Mouse (Mus musculus): ENCODE measurements around the gene Asb4. TPM values are rescaled to one million over a fixed set of nuclear protein-coding genes. Genes with fewer than 3 reads are reported as not detected.
A peak's percentile ranks its signal among the peaks of the same experiment; 100 is the strongest.

Gene Asb4
- total RNA-seq, 2 experiments from 2014 or later = 0.41 to 0.86 TPM

- no peak for DNase-seq (ENCODE audit: low spot score in 2 of 2)
Observed at GRCm38 (mm10) chr6:5390952-5391351, 7.8 kb downstream of the Asb4 start.

- no peak for DNase-seq (ENCODE audit: low spot score in 2 of 2)
Observed at GRCm38 (mm10) chr6:5394971-5395370, 11.8 kb downstream of the Asb4 start.

GRCm38 (mm10) chr6:5396797-5397196, 13.6 kb downstream of the Asb4 start:
- DNase-seq (ENCODE audit: low spot score in 2 of 2) = no peak

- DNase-seq (ENCODE audit: low spot score in 2 of 2) = peak; percentile 49 to 75
Observed at GRCm38 (mm10) chr6:5401394-5401793, 18.2 kb downstream of the Asb4 start.

GRCm38 (mm10) chr6:5403095-5403815, 20.1 kb downstream of the Asb4 start:
- DNase-seq (ENCODE audit: low spot score in 2 of 2) = no peak

GRCm38 (mm10) chr6:5404016-5404415, 20.8 kb downstream of the Asb4 start:
- DNase-seq (ENCODE audit: low spot score in 2 of 2) = no peak

- DNase-seq (ENCODE audit: low spot score in 2 of 2) = peak in 1 of 2 experiments; percentile 60
Observed at GRCm38 (mm10) chr6:5408451-5409177, 25.4 kb downstream of the Asb4 start.

- no peak for DNase-seq (ENCODE audit: low spot score in 2 of 2)
Observed at GRCm38 (mm10) chr6:5409676-5410075, 26.5 kb downstream of the Asb4 start.

GRCm38 (mm10) chr6:5410697-5411391, 27.7 kb downstream of the Asb4 start:
- DNase-seq (ENCODE audit: low spot score in 2 of 2) = peak; percentile 34 to 62

- DNase-seq (ENCODE audit: low spot score in 2 of 2) = no peak
Observed at GRCm38 (mm10) chr6:5413282-5413681, 30.1 kb downstream of the Asb4 start.

GRCm38 (mm10) chr6:5421442-5421841, 38.3 kb downstream of the Asb4 start:
- no peak for DNase-seq (ENCODE audit: low spot score in 2 of 2)

- DNase-seq (ENCODE audit: low spot score in 2 of 2) = no peak
Observed at GRCm38 (mm10) chr6:5422386-5422785, 39.2 kb downstream of the Asb4 start.

- no peak for DNase-seq (ENCODE audit: low spot score in 2 of 2)
Observed at GRCm38 (mm10) chr6:5423594-5423993, 40.4 kb downstream of the Asb4 start.

- no peak for DNase-seq (ENCODE audit: low spot score in 2 of 2)
Observed at GRCm38 (mm10) chr6:5427033-5427432, 43.8 kb downstream of the Asb4 start.

GRCm38 (mm10) chr6:5429562-5429961, 46.4 kb downstream of the Asb4 start:
- no peak for DNase-seq (ENCODE audit: low spot score in 2 of 2)

- no peak for DNase-seq (ENCODE audit: low spot score in 2 of 2)
Observed at GRCm38 (mm10) chr6:5429982-5430550, 46.9 kb downstream of the Asb4 start.

GRCm38 (mm10) chr6:5433887-5434286, 50.7 kb downstream of the Asb4 start:
- no peak for DNase-seq (ENCODE audit: low spot score in 2 of 2)

GRCm38 (mm10) chr6:5437757-5438156, 54.6 kb downstream of the Asb4 start:
- no peak for DNase-seq (ENCODE audit: low spot score in 2 of 2)

- DNase-seq (ENCODE audit: low spot score in 2 of 2) = no peak
Observed at GRCm38 (mm10) chr6:5441221-5441620, 58.0 kb downstream of the Asb4 start.

GRCm38 (mm10) chr6:5442316-5443085, 59.3 kb downstream of the Asb4 start:
- peak; percentile 16 for DNase-seq (ENCODE audit: low spot score in 2 of 2)
